ENCODE assay signal across 8 mouse cellular contexts in the genomic region with DNA sequence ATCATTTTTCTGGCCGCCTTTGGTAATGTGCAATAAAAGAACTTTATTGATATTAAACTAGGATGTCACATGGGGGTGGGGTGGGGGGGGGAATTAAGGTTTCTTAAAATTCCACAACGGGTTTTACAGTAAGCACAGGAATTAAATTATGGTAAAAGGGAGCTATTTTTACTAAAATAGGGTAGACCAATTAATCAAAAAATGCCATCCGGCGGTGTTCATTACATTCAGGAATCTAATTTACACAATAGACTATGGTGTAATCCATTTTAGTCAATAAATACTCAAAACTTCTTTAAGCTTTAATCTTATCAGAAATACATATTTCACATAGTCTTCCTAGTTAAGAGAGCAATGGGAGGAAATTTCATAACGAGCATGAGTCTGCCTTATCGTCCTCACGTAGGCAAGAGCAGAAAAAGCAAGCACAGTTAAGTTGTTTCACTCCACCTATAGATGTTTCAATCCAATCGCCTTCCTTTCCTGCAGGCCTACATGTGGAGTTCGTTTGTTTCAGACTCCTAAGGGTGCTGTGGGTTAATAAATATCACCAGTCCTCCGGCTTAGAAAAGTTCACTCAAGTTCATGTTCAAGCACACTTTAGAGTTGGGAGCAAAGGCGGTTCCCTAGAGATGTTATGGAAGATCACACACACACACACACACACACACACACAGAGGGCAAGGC. TPM values are rescaled to one million over a fixed set of nuclear protein-coding genes. Genes with fewer than 3 reads are reported as not detected.
DNase-seq lines count a peak whose midpoint lies in the region; ATAC-seq and TF ChIP-seq lines count a peak whose summit lies in the region.

No protein-coding gene starts in this region.

- no peaks in the 10 kb centered on the region for H3K36me3 ChIP-seq in heart, embryonic 16.5 days (ENCODE audit: control insufficient read depth, insufficient read depth)
- H3K36me3 ChIP-seq in hindbrain, embryonic 15.5 days = no peaks in the 10 kb centered on the region
- H3K36me3 ChIP-seq in midbrain, embryonic 14.5 days (ENCODE audit: control insufficient read depth, insufficient read depth, low read length) = no peaks in the 10 kb centered on the region

- peaks cover under 1% of the 10 kb centered on the region; the same call in 1 of the 2 replicates for H3K27me3 ChIP-seq in heart, embryonic 16.5 days (ENCODE audit: control insufficient read depth, insufficient read depth, low read length)
- peaks cover 6% of the 10 kb centered on the region for H3K27me3 ChIP-seq in hindbrain, embryonic 15.5 days
- H3K27me3 ChIP-seq in midbrain, embryonic 14.5 days (ENCODE audit: control insufficient read depth, insufficient read depth, low read length) = peaks cover 10% of the 10 kb centered on the region

- peak overlapping the region; percentile 95 for H3K4me2 ChIP-seq in heart, embryonic 16.5 days (ENCODE audit: low read depth, low read length)
- H3K4me2 ChIP-seq in hindbrain, embryonic 15.5 days = peak overlapping the region; percentile 97
- peak overlapping the region; percentile 97 for H3K4me2 ChIP-seq in midbrain, embryonic 14.5 days (ENCODE audit: low read length)

- DNase-seq in heart, postnatal 25 days (ENCODE audit: low spot score) = no peak
- peak; percentile 32 for DNase-seq in brain, embryonic 14.5 days (ENCODE audit: low read depth)
- DNase-seq in midbrain, embryonic 14.5 days = no peak
- DNase-seq in gastrocnemius, postnatal 36 days = no peak

- H3K4me3 ChIP-seq in heart, embryonic 16.5 days (ENCODE audit: low read length) = peak overlapping the region; percentile 77
- H3K4me3 ChIP-seq in hindbrain, embryonic 15.5 days = peak overlapping the region; percentile 87
- H3K4me3 ChIP-seq in midbrain, embryonic 14.5 days (replicated peaks; ENCODE audit: low read depth, low read length) = peak overlapping the region; percentile 77

- H3K4me1 ChIP-seq in heart, embryonic 16.5 days (ENCODE audit: control insufficient read depth, insufficient read depth, low read length) = peaks cover 16% of the 10 kb centered on the region
- H3K4me1 ChIP-seq in hindbrain, embryonic 15.5 days (replicated peaks) = peaks cover 41% of the 10 kb centered on the region
- peaks cover 35% of the 10 kb centered on the region for H3K4me1 ChIP-seq in midbrain, embryonic 14.5 days (ENCODE audit: control insufficient read depth, insufficient read depth, low read length)

- no peak for TF ChIP-seq CTCF in brain, embryonic 14.5 days (IDR thresholded peaks at IDR 0.05; ENCODE audit: borderline replicate concordance, extremely low read depth, insufficient read depth, insufficient read length)

- H3K27ac ChIP-seq in heart, embryonic 16.5 days (ENCODE audit: low read length) = peak overlapping the region; percentile 96; the same call in 1 of the 2 replicates
- 0 out of 2 replicates have a peak overlapping the region, but pooled peaks have one; percentile 97 for H3K27ac ChIP-seq in hindbrain, embryonic 15.5 days (replicated peaks)
- 0 out of 2 replicates have a peak overlapping the region, but pooled peaks have one; percentile 13 for H3K27ac ChIP-seq in midbrain, embryonic 14.5 days (replicated peaks; ENCODE audit: low read depth, low read length)

- peak overlapping the region; percentile 96 for H3K9ac ChIP-seq in heart, embryonic 16.5 days (ENCODE audit: low read length)
- peak overlapping the region; percentile 97; the same call in 1 of the 2 replicates for H3K9ac ChIP-seq in hindbrain, embryonic 15.5 days
- H3K9ac ChIP-seq in midbrain, embryonic 14.5 days (replicated peaks; ENCODE audit: low read length) = peak overlapping the region; percentile 95

- no peaks in the 10 kb centered on the region for H3K9me3 ChIP-seq in heart, embryonic 16.5 days (replicated peaks; ENCODE audit: control insufficient read depth, low read length)
- H3K9me3 ChIP-seq in hindbrain, embryonic 15.5 days = no peaks in the 10 kb centered on the region
- no peaks in the 10 kb centered on the region for H3K9me3 ChIP-seq in midbrain, embryonic 14.5 days (ENCODE audit: control insufficient read depth, low read length)

- intact Hi-C loops in heart, postnatal 25 days (cut with DNase I) = loop anchor here (2.0 to 5.0 kb wide), 4 partner anchors 22 to 282 kb away; no protein-coding TSS in a partner anchor
- intact Hi-C loops in gastrocnemius, postnatal 36 days (cut with DNase I) = loop anchor here (10.0 kb wide), 1 partner anchor 170 kb away; no protein-coding TSS in a partner anchor

- ATAC-seq in heart, embryonic 16.5 days (replicated peaks; ENCODE audit: extremely low read depth, insufficient read depth, low FRiP score) = no peak
- ATAC-seq in hindbrain, embryonic 15.5 days (ENCODE audit: low FRiP score, low read depth) = no peak
- ATAC-seq in midbrain, embryonic 14.5 days (ENCODE audit: low FRiP score, low TSS enrichment) = no peak
- no peak for ATAC-seq in cerebellum, adult (ENCODE audit: insufficient number of reproducible peaks, low FRiP score, low TSS enrichment)
- no peak for ATAC-seq in inflammation-experienced regulatory T-cells, adult 6 months

- 33% methylated on average over 11 of the region's 11 CpGs for WGBS in heart, embryonic 16.5 days
- 32% methylated on average over 11 of the region's 11 CpGs for WGBS in hindbrain, embryonic 15.5 days
- 45% methylated on average over 11 of the region's 11 CpGs for WGBS in midbrain, embryonic 14.5 days

- TF ChIP-seq POLR2A in brain, embryonic 14.5 days (IDR thresholded peaks at IDR 0.05; ENCODE audit: borderline replicate concordance, extremely low read depth, insufficient read depth, insufficient read length, poor library complexity, severe bottlenecking) = no peak

RNA-seq across cellular contexts. Expression of gene Cux1, which starts 2.5 kb away (rescaled TPM):
- polyA plus RNA-seq in heart, embryonic 16.5 days (2015; fragmentation: Nextera tagmentation; extraction: Ambion mirVana) = 87.6 and 89.0 TPM in 2 replicates
- total RNA-seq in heart, postnatal 25 days (2021) = 100 to 1,000 TPM in 1 of 2 experiments, 10 to 100 TPM in 1; 99.9 to 105 TPM
- polyA plus RNA-seq in brain, embryonic 14.5 days (2012; rRNA removed) = 73.3 and 92.0 TPM in 2 replicates
- 101 and 106 TPM in 2 replicates for polyA plus RNA-seq in hindbrain, embryonic 15.5 days (2015; fragmentation: Nextera tagmentation; extraction: Ambion mirVana)
- 109 and 112 TPM in 2 replicates for polyA plus RNA-seq in midbrain, embryonic 14.5 days (2014; fragmentation: Nextera tagmentation; extraction: Ambion mirVana)
- 10 to 100 TPM; 73.6 to 80.1 TPM for total RNA-seq in gastrocnemius, postnatal 36 days (2021)
- 10 to 100 TPM; 25.9 to 53.1 (median 41.6) TPM for polyA plus RNA-seq in inflammation-experienced regulatory T-cells, adult 6 months (2017; shearing (Covaris generic))

Comparison
In these comparisons a context has a peak if more than half of its experiments do, and no peak if none do; other contexts are left out.
1. H3K27ac ChIP-seq: peak in every context shown above with its lines; median percentile 97 in hindbrain, embryonic 15.5 days; 96 in heart, embryonic 16.5 days; 13 in midbrain, embryonic 14.5 days.